Mouse (Mus musculus): ENCODE results near the gene Slc22a17. TPM values are rescaled to one million over a fixed set of nuclear protein-coding genes. Genes with fewer than 3 reads are reported as not detected.

The Slc22a17 gene
- polyA plus RNA-seq, 1 experiment = 0.27 TPM

GRCm38 (mm10) chr14:54958503-54958902, 45.6 kb upstream of the Slc22a17 start:
- no peaks in the 10 kb centered on the region for H3K36me3 ChIP-seq (ENCODE audit: control insufficient read depth, insufficient read depth)

GRCm38 (mm10) chr14:54956533-54956932, 43.6 kb upstream of the Slc22a17 start:
- no peaks in the 10 kb centered on the region for H3K79me3 ChIP-seq (ENCODE audit: low read depth)
- H3K79me2 ChIP-seq (ENCODE audit: control insufficient read depth, insufficient read depth) = no peaks in the 10 kb centered on the region
- TF ChIP-seq CEBPB (IDR thresholded peaks at IDR 0.05; ENCODE audit: low read depth) (no peak), CTCF (IDR thresholded peaks at IDR 0.05; ENCODE audit: control insufficient read depth, insufficient read depth, insufficient read length) (no peak), FOSL1 (IDR thresholded peaks at IDR 0.05; ENCODE audit: insufficient read depth, low read length, poor library complexity, severe bottlenecking) (no peak), MYOD1 (IDR thresholded peaks at IDR 0.05; ENCODE audit: control insufficient read depth, insufficient read length, low read depth) (no peak), MAX (IDR thresholded peaks at IDR 0.05) (no peak), USF1 (IDR thresholded peaks at IDR 0.05; ENCODE audit: low read depth) (no peak), MYOG (IDR thresholded peaks at IDR 0.05; ENCODE audit: control insufficient read depth, extremely low read depth, insufficient read length) (no peak)
- no peak overlapping the region for H3ac ChIP-seq (ENCODE audit: control insufficient read depth, insufficient read length, low read depth)
- H3K27me3 ChIP-seq (ENCODE audit: control insufficient read depth, insufficient read depth, insufficient read length) = peaks cover 43% of the 10 kb centered on the region
- no peaks in the 10 kb centered on the region for H3K36me3 ChIP-seq (ENCODE audit: control insufficient read depth, insufficient read depth)
- H3K4me3 ChIP-seq (ENCODE audit: insufficient read depth, poor library complexity, severe bottlenecking) = no peak overlapping the region

More at GRCm38 (mm10) chr14:54958503-54958902, 45.6 kb upstream of the Slc22a17 start:
- H3K79me3 ChIP-seq (ENCODE audit: low read depth) = no peaks in the 10 kb centered on the region
- H3K27me3 ChIP-seq (ENCODE audit: control insufficient read depth, insufficient read depth, insufficient read length) = peaks cover 46% of the 10 kb centered on the region
- H3K79me2 ChIP-seq (ENCODE audit: control insufficient read depth, insufficient read depth) = no peaks in the 10 kb centered on the region
- H3ac ChIP-seq (ENCODE audit: control insufficient read depth, insufficient read length, low read depth) = no peak overlapping the region
- no peak overlapping the region for H3K4me3 ChIP-seq (ENCODE audit: insufficient read depth, poor library complexity, severe bottlenecking)
- TF ChIP-seq MAX (IDR thresholded peaks at IDR 0.05) (no peak), MYOG (IDR thresholded peaks at IDR 0.05; ENCODE audit: control insufficient read depth, extremely low read depth, insufficient read length) (no peak), MYOD1 (IDR thresholded peaks at IDR 0.05; ENCODE audit: control insufficient read depth, insufficient read length, low read depth) (no peak), FOSL1 (IDR thresholded peaks at IDR 0.05; ENCODE audit: insufficient read depth, low read length, poor library complexity, severe bottlenecking) (no peak), CTCF (IDR thresholded peaks at IDR 0.05; ENCODE audit: control insufficient read depth, insufficient read depth, insufficient read length) (no peak), CEBPB (IDR thresholded peaks at IDR 0.05; ENCODE audit: low read depth) (no peak), USF1 (IDR thresholded peaks at IDR 0.05; ENCODE audit: low read depth) (no peak)

GRCm38 (mm10) chr14:54955481-54955880, 42.5 kb upstream of the Slc22a17 start:
- Histone ChIP-seq H3K36me3 (ENCODE audit: control insufficient read depth, insufficient read depth) (no peaks in the 10 kb centered on the region), H3K27me3 (ENCODE audit: control insufficient read depth, insufficient read depth, insufficient read length) (peaks cover 41% of the 10 kb centered on the region), H3K79me3 (ENCODE audit: low read depth) (no peaks in the 10 kb centered on the region), H3K79me2 (ENCODE audit: control insufficient read depth, insufficient read depth) (no peaks in the 10 kb centered on the region), H3K4me3 (ENCODE audit: insufficient read depth, poor library complexity, severe bottlenecking) (no peak overlapping the region), H3ac (ENCODE audit: control insufficient read depth, insufficient read length, low read depth) (no peak overlapping the region)
- no peak for TF ChIP-seq CTCF (IDR thresholded peaks at IDR 0.05; ENCODE audit: control insufficient read depth, insufficient read depth, insufficient read length)

- peaks cover 40% of the 10 kb centered on the region for H3K27me3 ChIP-seq (ENCODE audit: control insufficient read depth, insufficient read depth, insufficient read length)
- H3K4me3 ChIP-seq (ENCODE audit: insufficient read depth, poor library complexity, severe bottlenecking) = no peak overlapping the region
- TF ChIP-seq FOSL1 (IDR thresholded peaks at IDR 0.05; ENCODE audit: insufficient read depth, low read length, poor library complexity, severe bottlenecking) (no peak), CEBPB (IDR thresholded peaks at IDR 0.05; ENCODE audit: low read depth) (no peak), CTCF (IDR thresholded peaks at IDR 0.05; ENCODE audit: control insufficient read depth, insufficient read depth, insufficient read length) (no peak)
- H3ac ChIP-seq (ENCODE audit: control insufficient read depth, insufficient read length, low read depth) = no peak overlapping the region
- H3K79me2 ChIP-seq (ENCODE audit: control insufficient read depth, insufficient read depth) = no peaks in the 10 kb centered on the region
- H3K36me3 ChIP-seq (ENCODE audit: control insufficient read depth, insufficient read depth) = no peaks in the 10 kb centered on the region
- H3K79me3 ChIP-seq (ENCODE audit: low read depth) = no peaks in the 10 kb centered on the region
Measured at GRCm38 (mm10) chr14:54954474-54954873, 41.5 kb upstream of the Slc22a17 start.

- no peak overlapping the region for H3K4me3 ChIP-seq (ENCODE audit: insufficient read depth, poor library complexity, severe bottlenecking)
- no peaks in the 10 kb centered on the region for H3K79me2 ChIP-seq (ENCODE audit: control insufficient read depth, insufficient read depth)
- TF ChIP-seq FOSL1 (IDR thresholded peaks at IDR 0.05; ENCODE audit: insufficient read depth, low read length, poor library complexity, severe bottlenecking) (no peak), MAX (IDR thresholded peaks at IDR 0.05) (no peak), USF1 (IDR thresholded peaks at IDR 0.05; ENCODE audit: low read depth) (no peak), CEBPB (IDR thresholded peaks at IDR 0.05; ENCODE audit: low read depth) (no peak), MYOG (IDR thresholded peaks at IDR 0.05; ENCODE audit: control insufficient read depth, extremely low read depth, insufficient read length) (no peak), MYOD1 (IDR thresholded peaks at IDR 0.05; ENCODE audit: control insufficient read depth, insufficient read length, low read depth) (no peak), CTCF (IDR thresholded peaks at IDR 0.05; ENCODE audit: control insufficient read depth, insufficient read depth, insufficient read length) (no peak)
- peaks cover 43% of the 10 kb centered on the region for H3K27me3 ChIP-seq (ENCODE audit: control insufficient read depth, insufficient read depth, insufficient read length)
- no peaks in the 10 kb centered on the region for H3K79me3 ChIP-seq (ENCODE audit: low read depth)
- H3K36me3 ChIP-seq (ENCODE audit: control insufficient read depth, insufficient read depth) = no peaks in the 10 kb centered on the region
- H3ac ChIP-seq (ENCODE audit: control insufficient read depth, insufficient read length, low read depth) = no peak overlapping the region
Measured at GRCm38 (mm10) chr14:54953664-54954206, 40.8 kb upstream of the Slc22a17 start.

- Histone ChIP-seq H3K79me2 (ENCODE audit: control insufficient read depth, insufficient read depth) (no peaks in the 10 kb centered on the region), H3ac (ENCODE audit: control insufficient read depth, insufficient read length, low read depth) (no peak overlapping the region), H3K79me3 (ENCODE audit: low read depth) (no peaks in the 10 kb centered on the region), H3K27me3 (ENCODE audit: control insufficient read depth, insufficient read depth, insufficient read length) (peaks cover 40% of the 10 kb centered on the region), H3K4me3 (ENCODE audit: insufficient read depth, poor library complexity, severe bottlenecking) (no peak overlapping the region), H3K36me3 (ENCODE audit: control insufficient read depth, insufficient read depth) (no peaks in the 10 kb centered on the region)
- TF ChIP-seq FOSL1 (IDR thresholded peaks at IDR 0.05; ENCODE audit: insufficient read depth, low read length, poor library complexity, severe bottlenecking) = no peak
- no peak for TF ChIP-seq MAX (IDR thresholded peaks at IDR 0.05)
- TF ChIP-seq CEBPB (IDR thresholded peaks at IDR 0.05; ENCODE audit: low read depth) = no peak
- TF ChIP-seq MYOG (IDR thresholded peaks at IDR 0.05; ENCODE audit: control insufficient read depth, extremely low read depth, insufficient read length) = no peak
- TF ChIP-seq MYOD1 (IDR thresholded peaks at IDR 0.05; ENCODE audit: control insufficient read depth, insufficient read length, low read depth) = no peak
- TF ChIP-seq USF1 (IDR thresholded peaks at IDR 0.05; ENCODE audit: low read depth) = no peak
- TF ChIP-seq CTCF (IDR thresholded peaks at IDR 0.05; ENCODE audit: control insufficient read depth, insufficient read depth, insufficient read length) = no peak
Measured at GRCm38 (mm10) chr14:54951587-54951986, 38.7 kb upstream of the Slc22a17 start.
